Mouse (Mus musculus) kidney, embryonic 14.5 days (tissue): ENCODE data around the gene Katnbl1. TPM values are rescaled to one million over a fixed set of nuclear protein-coding genes. Genes with fewer than 3 reads are reported as not detected.
"Not testable (repeated sequence)": the region's sequence is repeated elsewhere in the genome, so short reads cannot be mapped to it uniquely, and the experiment has no call there.

ENCODE experiments used
- ATAC-seq: fragments of 200-750 bp; cut with Nextera tagmentation; 2 replicates; pipeline ENCODE4 v1.8.0; 2017; ENCODE audit warnings: moderate number of reproducible peaks, mild to moderate bottlenecking, moderate TSS enrichment, moderate library complexity; ENCODE audit not compliant: low FRiP score, low TSS enrichment
- H3K27ac ChIP-seq: fragments of 300-500 bp; sonication (generic); 2 replicates; pipeline ENCODE4 v1.5.1; 2014; ENCODE audit warnings: low read depth, mild to moderate bottlenecking, low read length, moderate library complexity, mixed read lengths
- H3K27me3 ChIP-seq: fragments of 300-500 bp; sonication (generic); 2 replicates; pipeline ENCODE4 v1.6.1; 2014; ENCODE audit warnings: mild to moderate bottlenecking, low read length; ENCODE audit not compliant: control insufficient read depth, insufficient read depth
- H3K36me3 ChIP-seq: fragments of 300-500 bp; sonication (generic); 2 replicates; pipeline ENCODE4 v1.6.1; 2014; ENCODE audit warnings: low read length, mixed read lengths; ENCODE audit not compliant: control insufficient read depth, insufficient read depth
- H3K4me1 ChIP-seq: fragments of 300-500 bp; sonication (generic); 2 replicates; pipeline ENCODE4 v1.6.1; 2014; ENCODE audit warnings: low read length, mixed read lengths; ENCODE audit not compliant: control insufficient read depth, insufficient read depth
- H3K4me2 ChIP-seq: fragments of 300-500 bp; sonication (generic); replicated peaks from 2 replicates; pipeline ENCODE4 v1.6.1; 2014; ENCODE audit warnings: low read depth, mild to moderate bottlenecking, low read length
- H3K4me3 ChIP-seq: fragments of 300-500 bp; sonication (generic); 2 replicates; pipeline ENCODE4 v1.5.1; 2014; ENCODE audit warnings: mild to moderate bottlenecking, low read length
- H3K9ac ChIP-seq: fragments of 300-500 bp; sonication (generic); 2 replicates; pipeline ENCODE4 v1.6.1; 2014; ENCODE audit warnings: low read depth, mild to moderate bottlenecking, low read length, moderate library complexity
- H3K9me3 ChIP-seq: fragments of 300-500 bp; sonication (generic); 2 replicates; pipeline ENCODE4 v1.6.1; 2016; ENCODE audit warnings: low read length; ENCODE audit not compliant: control insufficient read depth
- WGBS: fragments of 180-500 bp; shearing (Covaris S2); extraction: QIAGEN DNeasy Blood & Tissue Kit; methylation state at CpG from one replicate; pipeline ENCODE4 v1.1.7; 2014; 5-methylcytosine and 5-hydroxymethylcytosine counted together
- polyA plus RNA-seq: library from polyadenylated mRNA; unstranded; fragments of >200 nt; fragmentation: Nextera tagmentation; extraction: Ambion mirVana; gene quantifications from 2 replicates; pipeline ENCODE4 v1.2.1, GENCODE M21; 2014

Katnbl1 gene
- polyA plus RNA-seq, 1 experiment from 2014 or later, result 46.5 TPM

- Histone ChIP-seq H3K27ac (no peak overlapping the region), H3K4me2 (no peak overlapping the region), H3K9me3 (no peaks in the 10 kb centered on the region), H3K9ac (no peak overlapping the region), H3K27me3 (no peaks in the 10 kb centered on the region), H3K4me3 (no peak overlapping the region), H3K36me3 (no peaks in the 10 kb centered on the region), H3K4me1 (peaks cover 7% of the 10 kb centered on the region; the same call in 1 of the 2 replicates)
- no peak for ATAC-seq
- 97% methylated on average over 1 of the region's 1 CpGs for WGBS
These were observed 2.2 kb downstream of the Katnbl1 start for GRCm38 (mm10) chr2:112381219-112381618.

- WGBS, result 91% methylated on average over 5 of the region's 5 CpGs
- no peaks in the 10 kb centered on the region for H3K9me3 ChIP-seq
- no peak overlapping the region for H3K9ac ChIP-seq
- H3K27me3 ChIP-seq, result no peaks in the 10 kb centered on the region
- H3K4me1 ChIP-seq, result no peaks in the 10 kb centered on the region
- H3K27ac ChIP-seq, result no peak overlapping the region
- no peak for ATAC-seq
- H3K4me2 ChIP-seq, result no peak overlapping the region
- no peak overlapping the region for H3K4me3 ChIP-seq
- H3K36me3 ChIP-seq, result no peaks in the 10 kb centered on the region
These were observed 11.8 kb downstream of the Katnbl1 start for GRCm38 (mm10) chr2:112390843-112391242.

- 80% methylated on average over 4 of the region's 4 CpGs for WGBS
- H3K4me3 ChIP-seq, result no peak overlapping the region
- no peak overlapping the region for H3K9ac ChIP-seq
- no peak overlapping the region for H3K27ac ChIP-seq
- no peaks in the 10 kb centered on the region for H3K36me3 ChIP-seq
- no peaks in the 10 kb centered on the region for H3K9me3 ChIP-seq
- H3K27me3 ChIP-seq, result no peaks in the 10 kb centered on the region
- H3K4me2 ChIP-seq, result no peak overlapping the region
- ATAC-seq, result no peak
- H3K4me1 ChIP-seq, result no peaks in the 10 kb centered on the region
These were observed 12.5 kb downstream of the Katnbl1 start for GRCm38 (mm10) chr2:112391346-112392000.

DNA sequence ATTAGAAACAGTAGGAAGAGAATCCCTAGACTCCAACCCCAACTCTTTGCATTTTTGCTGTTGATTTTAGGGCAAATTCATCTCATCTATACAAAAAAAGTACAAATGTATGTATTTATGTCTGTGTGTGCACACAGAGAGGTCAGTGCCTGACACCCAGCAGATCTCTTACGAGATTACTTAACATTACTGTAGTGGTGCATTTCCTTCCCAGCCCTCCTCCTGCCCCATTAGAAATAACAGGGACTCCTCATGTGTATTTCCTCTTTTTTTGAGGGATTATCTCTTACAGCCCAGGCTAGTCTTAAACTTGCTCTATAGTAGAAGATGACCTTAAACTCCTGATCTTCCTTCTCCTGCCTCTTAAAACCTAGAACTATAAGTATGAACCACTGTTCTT, 13.7 kb downstream of the Katnbl1 start:
- H3K4me1 ChIP-seq, result no peaks in the 10 kb centered on the region
- no peaks in the 10 kb centered on the region for H3K27me3 ChIP-seq
- no peak overlapping the region for H3K27ac ChIP-seq
- ATAC-seq, result no peak
- 88% methylated on average over 1 of the region's 1 CpGs for WGBS
- H3K4me3 ChIP-seq, result no peak overlapping the region
- H3K9ac ChIP-seq, result no peak overlapping the region
- no peaks in the 10 kb centered on the region for H3K36me3 ChIP-seq
- no peak overlapping the region for H3K4me2 ChIP-seq
- no peaks in the 10 kb centered on the region for H3K9me3 ChIP-seq

DNA sequence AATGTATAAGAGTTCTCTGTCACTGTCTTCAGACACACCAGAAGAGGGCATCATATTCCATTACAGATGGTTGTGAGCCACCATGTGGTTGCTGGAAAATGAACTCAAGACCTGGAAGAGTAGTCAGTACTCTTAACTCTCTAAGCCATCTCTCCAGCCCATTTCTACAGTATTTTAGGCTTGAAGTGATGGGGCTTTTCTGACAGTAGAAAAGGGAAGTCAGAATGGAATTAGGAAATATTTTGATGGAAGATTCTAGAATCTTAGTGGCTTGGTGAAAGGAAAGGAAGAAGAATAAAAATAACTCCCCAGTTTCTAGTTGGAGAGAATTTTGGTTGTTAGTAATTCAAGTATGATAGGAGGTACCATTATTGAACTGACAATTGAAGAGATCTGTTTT, 14.9 kb downstream of the Katnbl1 start:
- Histone ChIP-seq H3K9ac (no peak overlapping the region), H3K4me1 (no peaks in the 10 kb centered on the region), H3K27me3 (no peaks in the 10 kb centered on the region)

DNA sequence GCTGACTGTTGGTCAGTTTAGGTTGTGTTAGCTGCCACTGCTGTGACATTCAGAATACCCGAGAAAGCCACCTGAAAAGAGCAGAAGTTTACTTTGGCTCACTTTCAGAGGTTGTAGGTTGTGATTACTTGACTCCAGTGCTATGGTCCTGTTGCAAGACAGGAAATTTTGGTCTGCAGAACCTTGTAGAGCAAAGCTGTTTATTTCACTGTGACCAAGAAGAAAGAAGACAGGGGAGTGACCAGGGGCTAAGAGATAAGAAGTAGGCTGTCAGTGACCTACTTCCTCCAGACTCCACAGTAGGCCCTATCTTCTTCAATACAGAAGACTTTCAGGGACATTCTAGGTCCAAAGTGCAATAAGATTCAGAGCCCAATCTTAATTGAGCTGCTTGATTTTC, 17.6 kb downstream of the Katnbl1 start:
- no peak for ATAC-seq
- Histone ChIP-seq H3K4me2 (no peak overlapping the region), H3K27ac (no peak overlapping the region), H3K36me3 (no peaks in the 10 kb centered on the region), H3K9ac (no peak overlapping the region), H3K27me3 (no peaks in the 10 kb centered on the region), H3K9me3 (no peaks in the 10 kb centered on the region), H3K4me3 (no peak overlapping the region), H3K4me1 (no peaks in the 10 kb centered on the region)
- WGBS, result 50% methylated on average over 1 of the region's 1 CpGs

More for the DNA sequence above, 14.9 kb downstream of the Katnbl1 start:
- no peak overlapping the region for H3K4me2 ChIP-seq
- no peak overlapping the region for H3K4me3 ChIP-seq
- H3K27ac ChIP-seq, result no peak overlapping the region
- no peaks in the 10 kb centered on the region for H3K9me3 ChIP-seq
- ATAC-seq, result no peak
- H3K36me3 ChIP-seq, result no peaks in the 10 kb centered on the region

GRCm38 (mm10) chr2:112407030-112407429, 28.0 kb downstream of the Katnbl1 start:
- Histone ChIP-seq H3K27ac (no peak overlapping the region), H3K27me3 (no peaks in the 10 kb centered on the region), H3K4me1 (no peaks in the 10 kb centered on the region), H3K9ac (no peak overlapping the region), H3K36me3 (peaks cover 30% of the 10 kb centered on the region), H3K4me2 (no peak overlapping the region), H3K4me3 (no peak overlapping the region), H3K9me3 (no peaks in the 10 kb centered on the region)
- ATAC-seq, result no peak
- 94% methylated on average over 3 of the region's 3 CpGs for WGBS

DNA sequence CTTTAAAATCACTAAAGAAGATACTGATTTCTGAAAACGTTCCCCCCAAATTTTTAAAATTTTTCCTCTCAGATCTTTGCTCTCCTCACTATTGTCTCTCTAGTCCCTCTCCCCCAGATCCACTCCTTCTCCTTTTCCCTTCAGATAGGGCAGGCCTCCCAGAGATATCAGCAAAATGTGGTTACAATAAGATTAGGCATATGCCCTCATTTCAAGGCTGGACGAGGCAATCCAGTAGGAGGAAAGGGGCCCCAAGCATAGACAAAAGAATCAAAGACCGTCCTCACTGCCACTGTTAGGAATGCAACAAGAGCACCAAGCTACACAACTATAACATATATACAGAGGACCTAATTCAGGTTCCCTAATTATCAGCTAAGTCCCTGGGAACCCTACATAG, 46.3 kb downstream of the Katnbl1 start:
- Histone ChIP-seq H3K4me1 (no peaks in the 10 kb centered on the region), H3K9ac (no peak overlapping the region), H3K4me3 (no peak overlapping the region), H3K36me3 (no peaks in the 10 kb centered on the region), H3K4me2 (no peak overlapping the region), H3K27ac (no peak overlapping the region), H3K27me3 (no peaks in the 10 kb centered on the region), H3K9me3 (no peaks in the 10 kb centered on the region)
- 74% methylated on average over 3 of the region's 3 CpGs for WGBS
- ATAC-seq, result no peak

- not testable (repeated sequence) for H3K9ac ChIP-seq, H3K4me1 ChIP-seq, H3K4me3 ChIP-seq, ATAC-seq, H3K4me2 ChIP-seq, H3K9me3 ChIP-seq, H3K27me3 ChIP-seq, H3K27ac ChIP-seq, H3K36me3 ChIP-seq
- WGBS, result 88% methylated on average over 3 of the region's 3 CpGs
These were observed 49.5 kb downstream of the Katnbl1 start for GRCm38 (mm10) chr2:112428534-112428933.
